ENCODE assay signal across 17 mouse cellular contexts in genomic region chr15:79417379-79417778, GRCm38 (mm10).
"Had no signal": no experiment of that assay in that cellular context is flagged by ENCODE, and none has a peak within 500 bp of the region (broad histone marks: within the 10 kb centered on the region; RNA-seq: fewer than 3 reads in every experiment).

No protein-coding gene starts in this region.

- H3K4me2 ChIP-seq: kidney, embryonic 15.5 days; limb, embryonic 13.5 days; lung, embryonic 14.5 days; neural tube, embryonic 12.5 days; stomach, embryonic 15.5 days had no signal

- H3K9ac ChIP-seq: kidney, embryonic 15.5 days; limb, embryonic 13.5 days; liver, embryonic 14.5 days; lung, embryonic 14.5 days; neural tube, embryonic 12.5 days; stomach, embryonic 15.5 days had no signal

- H3K27me3 ChIP-seq: kidney, embryonic 15.5 days; limb, embryonic 13.5 days; neural tube, embryonic 12.5 days; stomach, embryonic 15.5 days had no signal

- DNase-seq: kidney, adult 2 months; kidney, postnatal 14 days; layer of hippocampus, adult 9-11 months; layer of hippocampus, postnatal 36 days; lung, embryonic 14.5 days; lung, postnatal 10 days; lung, postnatal 4 days; midbrain, embryonic 14.5 days; right cerebral cortex, postnatal 4 days; thymus, adult 2 months; thymus, postnatal 25 days had no signal

- H3K9me3 ChIP-seq: kidney, embryonic 15.5 days; limb, embryonic 13.5 days; midbrain, embryonic 10.5 days; neural tube, embryonic 12.5 days; stomach, embryonic 15.5 days had no signal

- H3K27ac ChIP-seq: kidney, embryonic 15.5 days; limb, embryonic 13.5 days; liver, embryonic 14.5 days; midbrain, embryonic 10.5 days; neural tube, embryonic 12.5 days; stomach, embryonic 15.5 days had no signal

- H3K4me3 ChIP-seq: kidney, embryonic 15.5 days; limb, embryonic 13.5 days; midbrain, embryonic 10.5 days; neural tube, embryonic 12.5 days; stomach, embryonic 15.5 days had no signal

- H3K4me1 ChIP-seq: kidney, embryonic 15.5 days; neural tube, embryonic 12.5 days; stomach, embryonic 15.5 days had no signal
